Mouse (Mus musculus): Measurements from ENCODE around the gene Arhgef3.

Gene Arhgef3

GRCm38 (mm10) chr14:27411492-27411891, 296.8 kb downstream of the Arhgef3 start:
- no peak for DNase-seq (ENCODE audit: low spot score in 2 of 2)

- DNase-seq (ENCODE audit: low spot score in 2 of 2), result no peak
Measured at GRCm38 (mm10) chr14:27412699-27413098, 298.0 kb downstream of the Arhgef3 start.

- no peak for DNase-seq (ENCODE audit: low spot score in 2 of 2)
Measured at GRCm38 (mm10) chr14:27413961-27414360, 299.3 kb downstream of the Arhgef3 start.

GRCm38 (mm10) chr14:27420816-27421215, 306.1 kb downstream of the Arhgef3 start:
- no peak for DNase-seq (ENCODE audit: low spot score in 2 of 2)

GRCm38 (mm10) chr14:27422301-27422700, 307.6 kb downstream of the Arhgef3 start:
- DNase-seq (ENCODE audit: low spot score in 2 of 2), result no peak

GRCm38 (mm10) chr14:27428573-27428972, 313.9 kb downstream of the Arhgef3 start, which contains the start of gene Fam208a:
TSS of gene Fam208a (plus strand) at chr14:27428834.
- DNase-seq (ENCODE audit: low spot score in 2 of 2), result peak; percentile 94 to 96

- peak; percentile 75 to 88 for DNase-seq (ENCODE audit: low spot score in 2 of 2)
Measured at GRCm38 (mm10) chr14:27428973-27429711, 314.4 kb downstream of the Arhgef3 start.

- no peak for DNase-seq (ENCODE audit: low spot score in 2 of 2)
Measured at GRCm38 (mm10) chr14:27430280-27430679, 315.6 kb downstream of the Arhgef3 start.

GRCm38 (mm10) chr14:27432064-27432463, 317.4 kb downstream of the Arhgef3 start:
- DNase-seq (ENCODE audit: low spot score in 2 of 2), result no peak

GRCm38 (mm10) chr14:27436116-27436515, 321.4 kb downstream of the Arhgef3 start:
- no peak for DNase-seq (ENCODE audit: low spot score in 2 of 2)

- no peak for DNase-seq (ENCODE audit: low spot score in 2 of 2)
Measured at GRCm38 (mm10) chr14:27436826-27437225, 322.1 kb downstream of the Arhgef3 start.

- DNase-seq (ENCODE audit: low spot score in 2 of 2), result no peak
Measured at GRCm38 (mm10) chr14:27440921-27441320, 326.2 kb downstream of the Arhgef3 start.

- no peak for DNase-seq (ENCODE audit: low spot score in 2 of 2)
Measured at GRCm38 (mm10) chr14:27444851-27445281, 330.2 kb downstream of the Arhgef3 start.

GRCm38 (mm10) chr14:27446963-27447362, 332.3 kb downstream of the Arhgef3 start:
- DNase-seq (ENCODE audit: low spot score in 2 of 2), result no peak
